Mouse (Mus musculus) CH12.LX (cell line): ENCODE data around the gene S100a16. TPM values are rescaled to one million over a fixed set of nuclear protein-coding genes. Genes with fewer than 3 reads are reported as not detected.

Experiments used
- DNase-seq: peaks from one replicate; pipeline ENCODE4 v3.0.0-alpha.2; 2013; ENCODE audit errors: extremely low read depth
- H3K27ac ChIP-seq: 2 replicates; pipeline ENCODE4 v1.5.1; 2012; ENCODE audit warnings: low read depth, mild to moderate bottlenecking, control low read depth, moderate library complexity; ENCODE audit not compliant: insufficient read depth
- H3K27me3 ChIP-seq: replicated peaks from 2 replicates; pipeline ENCODE3; 2012; ENCODE audit warnings: inconsistent platforms
- H3K36me3 ChIP-seq, 2 experiments: replicated peaks in 1 of 2; 2 replicates each; pipeline versions ENCODE3 to v1.6.1; 2012; ENCODE audit warnings: inconsistent platforms in 1 of 2, low read length in 1 of 2, mild to moderate bottlenecking in 1 of 2, mixed read lengths in 1 of 2, moderate library complexity in 1 of 2; ENCODE audit not compliant: control insufficient read depth in 1 of 2, insufficient read depth in 1 of 2
- H3K4me1 ChIP-seq, 2 experiments: 2 replicates each; pipeline ENCODE4 v1.6.1; 2012; ENCODE audit warnings: inconsistent platforms in 1 of 2, moderate library complexity in 1 of 2; ENCODE audit not compliant: insufficient read depth in 2 of 2, control insufficient read depth in 1 of 2
- H3K4me2 ChIP-seq: 2 replicates; pipeline ENCODE4 v1.6.1; 2012; ENCODE audit warnings: low read depth, mild to moderate bottlenecking, control low read depth; ENCODE audit not compliant: poor library complexity, insufficient read depth, severe bottlenecking
- H3K4me3 ChIP-seq, 3 experiments: fragments of 150-350 bp in 1 of 3; sonication (generic) in 1 of 3; replicated peaks in 1 of 3; 2 replicates each; pipeline versions ENCODE3 to v1.5.1; 2011 to 2012; ENCODE audit warnings: low read depth in 2 of 3, low read length in 2 of 3, mild to moderate bottlenecking in 2 of 3, moderate library complexity in 2 of 3, control low read depth in 1 of 3, improper control_type of control experiment in 1 of 3, inconsistent platforms in 1 of 3, mixed read lengths in 1 of 3; ENCODE audit not compliant: poor library complexity in 1 of 3
- H3K79me2 ChIP-seq: replicated peaks from 2 replicates; pipeline ENCODE4 v1.6.1; 2012; ENCODE audit warnings: mild to moderate bottlenecking, moderate library complexity; ENCODE audit not compliant: control insufficient read depth, poor library complexity, insufficient read depth, severe bottlenecking; ENCODE audit errors: extremely low read depth
- H3K9ac ChIP-seq: 2 replicates; pipeline ENCODE4 v1.6.1; 2012; ENCODE audit warnings: low read depth, mild to moderate bottlenecking, control low read depth, moderate library complexity; ENCODE audit not compliant: insufficient read depth
- H3K9me3 ChIP-seq: replicated peaks from 2 replicates; pipeline ENCODE3; 2012; ENCODE audit warnings: low read length, inconsistent platforms, mixed read lengths
- BHLHE40 ChIP-seq: IDR thresholded peaks from 2 replicates; pipeline ENCODE4 v1.6.1; 2011; ENCODE audit warnings: mild to moderate bottlenecking, low read depth, low read length, improper control_type of control experiment
- CTCF ChIP-seq, 2 experiments: IDR thresholded peaks in 1 of 2; conservative IDR thresholded peaks in 1 of 2; 2 replicates each; pipeline ENCODE4 v1.5.1; 2011 to 2012; ENCODE audit warnings: low read depth in 2 of 2, low read length in 2 of 2, improper control_type of control experiment in 1 of 2, inconsistent platforms in 1 of 2, mild to moderate bottlenecking in 1 of 2, moderate library complexity in 1 of 2
- E2F4 ChIP-seq: IDR thresholded peaks from 2 replicates; pipeline ENCODE4 v1.6.1; 2011; ENCODE audit warnings: low read depth, low read length, improper control_type of control experiment; ENCODE audit not compliant: insufficient replicate concordance
- ELF1 ChIP-seq: IDR thresholded peaks from 2 replicates; pipeline ENCODE4 v1.6.1; 2014; ENCODE audit warnings: low read depth, mild to moderate bottlenecking, inconsistent platforms, low read length, improper control_type of control experiment
- IRF4 ChIP-seq: IDR thresholded peaks from 2 replicates; pipeline ENCODE4 v1.6.1; 2014; ENCODE audit warnings: low read depth, mild to moderate bottlenecking, inconsistent platforms, low read length, improper control_type of control experiment
- JUN ChIP-seq: IDR thresholded peaks from 2 replicates; pipeline ENCODE4 v1.6.1; 2011; ENCODE audit warnings: low read depth, mild to moderate bottlenecking, low read length, improper control_type of control experiment, moderate library complexity; ENCODE audit not compliant: insufficient read depth
- KAT2A ChIP-seq: IDR thresholded peaks from 2 replicates; pipeline ENCODE4 v1.6.1; 2012; ENCODE audit warnings: low read length, improper control_type of control experiment, inconsistent platforms; ENCODE audit not compliant: insufficient replicate concordance
- MAFK ChIP-seq: IDR thresholded peaks from 2 replicates; pipeline ENCODE4 v1.6.1; 2011; ENCODE audit warnings: low read length, improper control_type of control experiment; ENCODE audit not compliant: insufficient replicate concordance
- MAX ChIP-seq: IDR thresholded peaks from 2 replicates; pipeline ENCODE4 v1.6.1; 2011; ENCODE audit warnings: low read length, improper control_type of control experiment
- MAZ ChIP-seq: IDR thresholded peaks from 2 replicates; pipeline ENCODE4 v1.6.1; 2012; ENCODE audit warnings: low read depth, mild to moderate bottlenecking, inconsistent platforms, low read length, improper control_type of control experiment, moderate library complexity
- MEF2A ChIP-seq: IDR thresholded peaks from 2 replicates; pipeline ENCODE4 v1.6.1; 2014; ENCODE audit warnings: low read depth, mild to moderate bottlenecking, inconsistent platforms, low read length, improper control_type of control experiment, borderline replicate concordance
- MXI1 ChIP-seq: IDR thresholded peaks from 2 replicates; pipeline ENCODE4 v1.6.1; 2011; ENCODE audit warnings: mild to moderate bottlenecking, low read depth, low read length, improper control_type of control experiment
- PAX5 ChIP-seq: IDR thresholded peaks from 2 replicates; pipeline ENCODE4 v1.6.1; 2012; ENCODE audit warnings: low read length, inconsistent platforms, mixed read lengths
- POLR2AphosphoS2 ChIP-seq: IDR thresholded peaks from 2 replicates; pipeline ENCODE4 v1.6.1; 2011; ENCODE audit warnings: low read depth, low read length, improper control_type of control experiment
- RAD21 ChIP-seq: IDR thresholded peaks from 2 replicates; pipeline ENCODE4 v1.6.1; 2011; ENCODE audit warnings: low read depth, mild to moderate bottlenecking, low read length, improper control_type of control experiment, moderate library complexity
- SMC3 ChIP-seq: IDR thresholded peaks from 2 replicates; pipeline ENCODE4 v1.6.1; 2011; ENCODE audit warnings: low read depth, low read length, improper control_type of control experiment
- TBP ChIP-seq: conservative IDR thresholded peaks from 2 replicates; pipeline ENCODE4 v1.6.1; 2011; ENCODE audit warnings: low read depth, low read length, improper control_type of control experiment
- UBTF ChIP-seq: IDR thresholded peaks from 2 replicates; pipeline ENCODE4 v1.6.1; 2012; ENCODE audit warnings: low read depth, mild to moderate bottlenecking, inconsistent platforms, low read length, improper control_type of control experiment, moderate library complexity
- USF1 ChIP-seq: IDR thresholded peaks from 2 replicates; pipeline ENCODE4 v1.6.1; 2014; ENCODE audit warnings: low read depth, mild to moderate bottlenecking, inconsistent platforms, low read length, improper control_type of control experiment
- USF2 ChIP-seq: conservative IDR thresholded peaks from 2 replicates; pipeline ENCODE4 v1.6.1; 2011; ENCODE audit warnings: low read depth, low read length, improper control_type of control experiment
- ZC3H11A ChIP-seq: IDR thresholded peaks from 2 replicates; pipeline ENCODE4 v1.6.1; 2012; ENCODE audit warnings: low read depth, mild to moderate bottlenecking, inconsistent platforms, low read length, improper control_type of control experiment
- dilution Hi-C: fragments of 300-500 bp; cut with MboI; formaldehyde crosslinking; loops from 2 replicates; pipeline ENCODE4 v1.14.3; 2020; ENCODE audit warnings: low sequenced_read_pairs; ENCODE audit not compliant: extremely low pct_unique_long_range_greater_than_20kb, extremely low pct_ligation_motif_present
- in situ Hi-C: fragments of 300-500 bp; cut with MboI; formaldehyde crosslinking; loops from 3 replicates; pipeline ENCODE4 v1.14.3; 2019; ENCODE audit warnings: low sequenced_read_pairs, low pct_ligation_motif_present, low pct_unique_long_range_greater_than_20kb, mixed read lengths
- polyA plus RNA-seq: library from polyadenylated mRNA; unstranded; fragments of >175 nt; gene quantifications from 2 replicates; pipeline ENCODE4 v1.2.1, GENCODE M21; 2012; ENCODE audit warnings: low read depth; ENCODE audit not compliant: insufficient read length
- total RNA-seq, 2 experiments: library from RNA; depleted of rRNA; stranded (reverse); fragments of 300-350 nt in 1 of 2; fragments of >200 nt in 1 of 2; gene quantifications; 2 replicates each; pipeline ENCODE4 v1.2.3; 2012 to 2014

S100a16 gene
- total and polyA plus RNA-seq, 3 experiments, result not detected

DNA sequence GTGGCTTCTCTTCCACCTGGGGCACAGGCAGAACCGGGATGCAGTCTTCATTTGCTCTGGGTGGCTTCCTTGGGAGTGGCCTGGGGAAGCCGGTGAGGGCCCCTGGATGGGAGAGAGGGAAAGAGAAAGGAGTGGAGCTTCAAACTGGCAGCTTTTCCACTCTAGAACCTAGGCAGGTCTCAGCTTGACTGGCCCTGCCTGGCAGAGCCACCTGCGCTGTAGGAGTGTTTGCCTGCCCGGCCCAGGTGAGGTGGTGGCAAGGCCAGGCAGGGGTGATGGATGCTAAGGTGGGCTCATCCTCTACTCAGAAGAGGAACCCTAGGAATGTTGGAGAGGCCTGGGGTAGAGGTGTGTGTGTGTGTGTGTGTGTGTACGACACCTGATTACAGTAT lies 847 bp downstream of the S100a16 start:
- no peak for TF ChIP-seq MXI1
- no peak for TF ChIP-seq JUN
- TF ChIP-seq ZC3H11A, result no peak
- no peak for TF ChIP-seq BHLHE40
- no peak for TF ChIP-seq MAX
- TF ChIP-seq KAT2A, result no peak
- no peaks in the 10 kb centered on the region for H3K9me3 ChIP-seq
- no peaks in the 10 kb centered on the region for H3K79me2 ChIP-seq
- H3K4me3 ChIP-seq, result no peak overlapping the region
- H3K9ac ChIP-seq, result no peak overlapping the region
- peaks cover 0 to 9% of the 10 kb centered on the region in 2 experiments; a peak in 2 of 4 replicates for H3K4me1 ChIP-seq
- DNase-seq, result no peak
- in situ Hi-C loops, result no loop called here
- H3K4me2 ChIP-seq, result no peak overlapping the region
- H3K27ac ChIP-seq, result no peak overlapping the region
- dilution Hi-C loops, result no loop called here
- H3K27me3 ChIP-seq, result peaks cover 44% of the 10 kb centered on the region
- no peaks in the 10 kb centered on the region for H3K36me3 ChIP-seq

DNA sequence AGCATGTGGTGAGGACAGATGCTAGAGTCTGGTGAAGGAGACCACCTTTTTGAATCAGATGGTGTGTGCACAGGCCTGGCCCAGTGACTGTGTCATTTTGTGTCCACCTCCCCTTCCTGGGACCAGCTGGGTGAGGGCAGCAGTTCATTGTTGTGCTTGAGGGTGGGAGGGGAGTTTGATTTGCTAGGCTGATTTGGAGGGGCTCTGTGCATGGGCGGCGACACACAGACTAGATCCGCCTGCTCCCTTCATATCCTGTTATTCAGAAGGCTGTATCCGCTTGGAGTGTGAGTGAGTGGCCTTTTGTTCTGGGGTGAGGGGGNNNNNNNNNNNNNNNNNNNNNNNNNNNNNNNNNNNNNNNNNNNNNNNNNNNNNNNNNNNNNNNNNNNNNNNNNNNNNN lies 3.9 kb downstream of the S100a16 start:
- no peak for TF ChIP-seq UBTF
- no peak for TF ChIP-seq ZC3H11A
- TF ChIP-seq TBP, result no peak
- TF ChIP-seq ELF1, result no peak
- no peak for TF ChIP-seq PAX5
- no peak for TF ChIP-seq MAZ
- no peak for TF ChIP-seq RAD21
- TF ChIP-seq CTCF (conservative IDR thresholded peaks at IDR 0.05 in 1 of 2, IDR thresholded peaks at IDR 0.05 in 1 of 2; ENCODE audit: low read depth in 2 of 2, low read length in 2 of 2), result no peak
- no peak for TF ChIP-seq MAFK
- no peak for TF ChIP-seq MEF2A
- no peak for TF ChIP-seq USF1
- TF ChIP-seq JUN, result no peak
- TF ChIP-seq POLR2AphosphoS2, result no peak
- TF ChIP-seq BHLHE40, result no peak
- no peak for TF ChIP-seq SMC3
- TF ChIP-seq E2F4, result no peak
- no peak for TF ChIP-seq USF2
- TF ChIP-seq IRF4, result no peak
- no peak for TF ChIP-seq MAX
- Histone ChIP-seq H3K9me3 (no peaks in the 10 kb centered on the region), H3K36me3 (no peaks in the 10 kb centered on the region), H3K4me2 (no peak overlapping the region), H3K9ac (no peak overlapping the region), H3K79me2 (no peaks in the 10 kb centered on the region), H3K4me3 (no peak overlapping the region), H3K4me1 (no peaks in the 10 kb centered on the region), H3K27ac (no peak overlapping the region), H3K27me3 (peaks cover 58% of the 10 kb centered on the region)
- in situ Hi-C loops, result no loop called here
- no peak for DNase-seq
- dilution Hi-C loops, result no loop called here
